8 mouse cellular contexts compared by ENCODE assay signal in genomic region chr17:74529533-74529824, GRCm38 (mm10). TPM values are rescaled to one million over a fixed set of nuclear protein-coding genes. Genes with fewer than 3 reads are reported as not detected.
DNase-seq lines count a peak whose midpoint lies in the region; ATAC-seq and TF ChIP-seq lines count a peak whose summit lies in the region.

No protein-coding gene starts in this region.

- WGBS in spleen, adult 2 months: 14% methylated on average over 3 of the region's 3 CpGs
- 6% methylated on average over 3 of the region's 3 CpGs for WGBS in kidney, embryonic 14.5 days
- WGBS in neural tube, embryonic 13.5 days: 21% methylated on average over 3 of the region's 3 CpGs

- H3K4me2 ChIP-seq in kidney, embryonic 14.5 days (replicated peaks; ENCODE audit: low read depth, low read length): peak overlapping the region; percentile 81
- H3K4me2 ChIP-seq in neural tube, embryonic 13.5 days: peak overlapping the region; percentile 61

- no peak for ATAC-seq in kidney, embryonic 14.5 days (ENCODE audit: low FRiP score, low TSS enrichment)
- no peak for ATAC-seq in neural tube, embryonic 13.5 days (ENCODE audit: low read depth)

- peak overlapping the region; percentile 79 for H3K4me3 ChIP-seq in spleen, adult 2 months (ENCODE audit: extremely low read depth, insufficient read depth, insufficient read length)
- H3K4me3 ChIP-seq in kidney, embryonic 14.5 days (ENCODE audit: low read length): peak overlapping the region; percentile 96
- peak overlapping the region; percentile 99 for H3K4me3 ChIP-seq in neural tube, embryonic 13.5 days

- H3K36me3 ChIP-seq in spleen, adult 2 months (ENCODE audit: control insufficient read depth, insufficient read depth, low read length): no peaks in the 10 kb centered on the region
- H3K36me3 ChIP-seq in kidney, embryonic 14.5 days (ENCODE audit: control insufficient read depth, insufficient read depth, low read length): no peaks in the 10 kb centered on the region
- no peaks in the 10 kb centered on the region for H3K36me3 ChIP-seq in neural tube, embryonic 13.5 days

- no peak for TF ChIP-seq CTCF in spleen, adult 2 months (IDR thresholded peaks at IDR 0.05; ENCODE audit: extremely low read depth, insufficient read depth, insufficient read length, insufficient replicate concordance)

- TF ChIP-seq POLR2A in spleen, adult 2 months (IDR thresholded peaks at IDR 0.05; ENCODE audit: low read depth, low read length): no peak

- no peaks in the 10 kb centered on the region for H3K27me3 ChIP-seq in spleen, adult 2 months (ENCODE audit: control insufficient read depth, insufficient read depth, low read length)
- no peaks in the 10 kb centered on the region for H3K27me3 ChIP-seq in kidney, embryonic 14.5 days (ENCODE audit: control insufficient read depth, insufficient read depth, low read length)
- H3K27me3 ChIP-seq in neural tube, embryonic 13.5 days: no peaks in the 10 kb centered on the region

- H3K9ac ChIP-seq in kidney, embryonic 14.5 days (ENCODE audit: low read depth, low read length): peak overlapping the region; percentile 94
- peak overlapping the region; percentile 98 for H3K9ac ChIP-seq in neural tube, embryonic 13.5 days

- DNase-seq in adrenal gland, adult (ENCODE audit: inconsistent age in 2 of 2, low spot score in 1 of 2): peak; percentile 6 to 56
- no peak for DNase-seq in adrenal gland, adult 18-20 months (ENCODE audit: low spot score in 2 of 2)
- no peak for DNase-seq in spleen, adult 2 months (ENCODE audit: low read depth in 1 of 2, low spot score in 2 of 2)
- no peak for DNase-seq in spleen, adult 12 weeks (ENCODE audit: low spot score)
- no peak for DNase-seq in ovary, postnatal 10 days (ENCODE audit: low spot score)
- no peak for DNase-seq in adrenal gland, postnatal 25 days

- H3K4me1 ChIP-seq in spleen, adult 2 months (ENCODE audit: control insufficient read depth, insufficient read depth, insufficient read length): peaks cover 5% of the 10 kb centered on the region
- peaks cover 19% of the 10 kb centered on the region; the same call in 1 of the 2 replicates for H3K4me1 ChIP-seq in kidney, embryonic 14.5 days (ENCODE audit: control insufficient read depth, insufficient read depth, low read length)
- peaks cover 27% of the 10 kb centered on the region for H3K4me1 ChIP-seq in neural tube, embryonic 13.5 days (replicated peaks)

- H3K9me3 ChIP-seq in kidney, embryonic 14.5 days (ENCODE audit: control insufficient read depth, low read length): no peaks in the 10 kb centered on the region
- H3K9me3 ChIP-seq in neural tube, embryonic 13.5 days: no peaks in the 10 kb centered on the region

- no peak overlapping the region for H3K27ac ChIP-seq in spleen, adult 2 months (ENCODE audit: insufficient read depth, low read length)
- peak overlapping the region; percentile 99; the same call in 1 of the 2 replicates for H3K27ac ChIP-seq in kidney, embryonic 14.5 days (ENCODE audit: low read depth, low read length)
- peak overlapping the region; percentile 97; the same call in 1 of the 2 replicates for H3K27ac ChIP-seq in neural tube, embryonic 13.5 days (replicated peaks)

RNA-seq across cellular contexts. Expression of gene Birc6, which starts 1.4 kb away (rescaled TPM):
- 10 to 100 TPM; 93.5 to 99.0 TPM for total RNA-seq in adrenal gland, adult 18-20 months (2021)
- polyA plus RNA-seq in spleen, adult 2 months (2012; rRNA removed): 103 and 112 TPM in 2 replicates
- polyA plus RNA-seq in kidney, embryonic 14.5 days (2014; fragmentation: Nextera tagmentation; extraction: Ambion mirVana): 110 and 120 TPM in 2 replicates
- 95.3 and 99.1 TPM in 2 replicates for polyA plus RNA-seq in neural tube, embryonic 13.5 days (2015; fragmentation: Nextera tagmentation; extraction: Ambion mirVana)
- 124 and 147 TPM in 2 replicates for total RNA-seq in adrenal gland, postnatal 25 days (2021)

RNA-seq across cellular contexts. Expression of gene Yipf4, which starts 40.2 kb away (rescaled TPM):
- 100 to 1,000 TPM; 105 to 120 TPM for total RNA-seq in adrenal gland, adult 18-20 months (2021)
- 35.8 and 119 TPM in 2 replicates for polyA plus RNA-seq in spleen, adult 2 months (2012; rRNA removed)
- 59.8 and 72.9 TPM in 2 replicates for polyA plus RNA-seq in kidney, embryonic 14.5 days (2014; fragmentation: Nextera tagmentation; extraction: Ambion mirVana)
- 64.6 and 67.3 TPM in 2 replicates for polyA plus RNA-seq in neural tube, embryonic 13.5 days (2015; fragmentation: Nextera tagmentation; extraction: Ambion mirVana)
- total RNA-seq in adrenal gland, postnatal 25 days (2021): 95.6 and 128 TPM in 2 replicates

Comparison
In these comparisons a context has a peak if more than half of its experiments do, and no peak if none do; other contexts are left out.
1. DNase-seq: peak in adrenal gland, adult (2 of 2); none in adrenal gland, adult 18-20 months (0 of 2), spleen, adult 2 months (0 of 2), spleen, adult 12 weeks (single experiment), ovary, postnatal 10 days (single experiment) and adrenal gland, postnatal 25 days (single experiment).
2. Peak in every context shown above with its lines, with median percentiles within 50 percentile points of each other: H3K4me3 ChIP-seq.